Mouse (Mus musculus): Measurements from ENCODE around the gene Igsf11.

Igsf11 gene

GRCm38 (mm10) chr16:38985411-38985810, 92.9 kb downstream of the Igsf11 start:
- no peak for DNase-seq

GRCm38 (mm10) chr16:38986410-38986809, 93.9 kb downstream of the Igsf11 start:
- no peak for DNase-seq

GRCm38 (mm10) chr16:38993711-38994110, 101.2 kb downstream of the Igsf11 start:
- DNase-seq, result no peak

GRCm38 (mm10) chr16:38998496-38999258, 106.2 kb downstream of the Igsf11 start:
- no peak for DNase-seq

- no peak for DNase-seq
These were observed 106.8 kb downstream of the Igsf11 start for GRCm38 (mm10) chr16:38999298-38999697.

- no peak for DNase-seq
These were observed 114.5 kb downstream of the Igsf11 start for GRCm38 (mm10) chr16:39006978-39007377.

- DNase-seq, result no peak
These were observed 127.0 kb downstream of the Igsf11 start for GRCm38 (mm10) chr16:39019449-39019848.

GRCm38 (mm10) chr16:39025989-39026736, 133.7 kb downstream of the Igsf11 start:
- DNase-seq, result no peak

- DNase-seq, result no peak
These were observed 138.9 kb downstream of the Igsf11 start for GRCm38 (mm10) chr16:39031350-39031749.

- no peak for DNase-seq
These were observed 144.8 kb downstream of the Igsf11 start for GRCm38 (mm10) chr16:39037257-39037656.

- no peak for DNase-seq
These were observed 151.9 kb downstream of the Igsf11 start for GRCm38 (mm10) chr16:39044381-39044780.

- DNase-seq, result peak; percentile 54
These were observed 156.4 kb downstream of the Igsf11 start for GRCm38 (mm10) chr16:39048889-39049288.

GRCm38 (mm10) chr16:39052971-39053370, 160.5 kb downstream of the Igsf11 start:
- DNase-seq, result peak; percentile 74

GRCm38 (mm10) chr16:39053779-39054178, 161.3 kb downstream of the Igsf11 start:
- no peak for DNase-seq

GRCm38 (mm10) chr16:39056061-39056460, 163.6 kb downstream of the Igsf11 start:
- DNase-seq, result peak; percentile 18

GRCm38 (mm10) chr16:39056961-39057360, 164.5 kb downstream of the Igsf11 start:
- no peak for DNase-seq

- DNase-seq, result no peak
These were observed 166.4 kb downstream of the Igsf11 start for GRCm38 (mm10) chr16:39058869-39059268.

GRCm38 (mm10) chr16:39062596-39062995, 170.1 kb downstream of the Igsf11 start:
- DNase-seq, result no peak

- no peak for DNase-seq
These were observed 173.1 kb downstream of the Igsf11 start for GRCm38 (mm10) chr16:39065576-39065975.

- DNase-seq, result no peak
These were observed 179.0 kb downstream of the Igsf11 start for GRCm38 (mm10) chr16:39071431-39071830.

Measured in right cerebral cortex, postnatal 25 days (tissue).